Mouse (Mus musculus): ENCODE results near the gene Gpr179. TPM values are rescaled to one million over a fixed set of nuclear protein-coding genes. Genes with fewer than 3 reads are reported as not detected.
"Not testable (repeated sequence)": the region's sequence is repeated elsewhere in the genome, so short reads cannot be mapped to it uniquely, and the experiment has no call there.

Gpr179 gene
- total RNA-seq, 4 experiments from 2014 or later = 0.96 to 6.4 (median 4.0) TPM

- peak; percentile 98 for DNase-seq
These were observed 36.1 kb downstream of the Gpr179 start, which contains the start of gene Mrpl45 for GRCm38 (mm10) chr11:97315504-97316503. Gene Mrpl45 (plus strand): TSS chr11:97315716.

GRCm38 (mm10) chr11:97314751-97315503, 37.0 kb downstream of the Gpr179 start:
- no peak for DNase-seq

GRCm38 (mm10) chr11:97314110-97314509, 37.8 kb downstream of the Gpr179 start:
- DNase-seq = no peak

- DNase-seq = not testable (repeated sequence)
These were observed 39.0 kb downstream of the Gpr179 start for GRCm38 (mm10) chr11:97312871-97313270.

GRCm38 (mm10) chr11:97310895-97311631, 40.8 kb downstream of the Gpr179 start:
- no peak for DNase-seq

- DNase-seq = peak; percentile 73
These were observed 41.8 kb downstream of the Gpr179 start for GRCm38 (mm10) chr11:97309911-97310571.

GRCm38 (mm10) chr11:97309451-97309836, 42.4 kb downstream of the Gpr179 start:
- DNase-seq = peak; percentile 94

GRCm38 (mm10) chr11:97308806-97309450, 42.9 kb downstream of the Gpr179 start:
- DNase-seq = no peak

GRCm38 (mm10) chr11:97307294-97308069, 44.4 kb downstream of the Gpr179 start:
- DNase-seq = no peak

- no peak for DNase-seq
These were observed 47.2 kb downstream of the Gpr179 start for GRCm38 (mm10) chr11:97304631-97305030.

- DNase-seq = no peak
These were observed 49.6 kb downstream of the Gpr179 start for GRCm38 (mm10) chr11:97302231-97302781.

- DNase-seq = no peak
These were observed 50.5 kb downstream of the Gpr179 start for GRCm38 (mm10) chr11:97301406-97301805.

GRCm38 (mm10) chr11:97299939-97300338, 51.9 kb downstream of the Gpr179 start:
- DNase-seq = no peak

- DNase-seq = no peak
These were observed 55.3 kb downstream of the Gpr179 start for GRCm38 (mm10) chr11:97296542-97296941.

GRCm38 (mm10) chr11:97292731-97293130, 59.1 kb downstream of the Gpr179 start:
- DNase-seq = no peak

- DNase-seq = peak; percentile 55
These were observed 62.3 kb downstream of the Gpr179 start for GRCm38 (mm10) chr11:97289276-97290230.

GRCm38 (mm10) chr11:97287643-97288042, 64.2 kb downstream of the Gpr179 start:
- DNase-seq = no peak

GRCm38 (mm10) chr11:97286973-97287372, 64.9 kb downstream of the Gpr179 start:
- DNase-seq = no peak
